Mouse (Mus musculus): ENCODE results near the gene Utp20.

GRCm38 (mm10) chr10:88783941-88784340, 42.7 kb downstream of the Utp20 start:
- TF ChIP-seq ZNF384 (IDR thresholded peaks at IDR 0.05; ENCODE audit: low read depth, low read length) (no peak), MAFK (IDR thresholded peaks at IDR 0.05; ENCODE audit: insufficient read depth, low read depth, low read length) (no peak), ZC3H11A (IDR thresholded peaks at IDR 0.05; ENCODE audit: borderline replicate concordance, low read depth, low read length) (no peak), HCFC1 (IDR thresholded peaks at IDR 0.05; ENCODE audit: borderline replicate concordance, insufficient read depth, low read length) (no peak)

Measured in ES-E14 (cell line).